Mouse (Mus musculus) monocyte, adult 5-6 weeks (primary cell): ENCODE data around the gene Phgdh. TPM values are rescaled to one million over a fixed set of nuclear protein-coding genes. Genes with fewer than 3 reads are reported as not detected.

Experiments
- ATAC-seq: fragments of 153-309, 156-312 bp; replicated peaks from 2 replicates; pipeline ENCODE4 v1.8.0; 2017; ENCODE audit warnings: mild to moderate bottlenecking; ENCODE audit not compliant: low TSS enrichment, insufficient number of reproducible peaks, severe bottlenecking, poor library complexity, low FRiP score
- total RNA-seq: library from RNA; stranded (forward); fragments of 200-1000, 200-491, 200-594 nt; gene quantifications from 3 replicates; pipeline ENCODE4 v1.2.3, GENCODE M21; 2017

The Phgdh gene
- total RNA-seq, 1 experiment from 2014 or later: 9.0 TPM

DNA sequence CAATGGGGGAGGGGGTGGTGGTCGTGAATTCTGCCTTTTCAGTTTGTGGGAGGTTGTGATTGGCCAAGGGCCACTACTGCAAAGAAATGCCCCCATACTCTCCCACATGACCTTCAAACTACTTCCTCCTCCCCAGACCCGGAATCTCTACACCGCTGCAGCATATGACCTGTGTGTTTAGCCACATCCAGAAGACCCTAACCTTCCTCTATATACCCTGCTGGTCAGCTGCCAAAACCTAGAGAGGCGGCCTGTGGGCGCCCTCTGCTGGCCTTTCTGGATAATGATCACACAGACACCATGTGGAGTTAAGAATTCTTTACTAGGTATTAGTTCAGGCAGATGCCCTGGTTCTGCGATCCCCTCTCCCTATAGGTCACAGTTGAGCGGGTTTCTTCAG lies 26.9 kb downstream of the Phgdh start:
- no peak for ATAC-seq

DNA sequence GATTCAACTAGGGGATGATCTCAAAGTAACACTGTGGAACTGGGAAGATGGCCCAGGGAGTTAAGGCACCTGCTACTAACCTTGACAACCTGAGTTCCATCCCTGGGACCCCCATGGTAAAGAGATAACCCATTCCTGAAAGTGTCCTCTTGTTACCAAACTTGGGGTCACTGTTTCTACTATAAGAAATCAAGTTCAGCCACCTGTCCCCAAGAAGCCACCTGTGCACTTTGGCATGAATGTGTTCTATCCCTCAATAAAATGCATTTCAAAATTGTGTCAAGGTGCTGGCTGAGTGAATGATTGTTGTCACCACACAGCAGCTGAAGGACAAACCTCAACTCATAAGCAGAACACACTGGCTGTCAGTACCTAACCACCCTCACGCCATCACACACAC lies 29.3 kb downstream of the Phgdh start:
- ATAC-seq: no peak

DNA sequence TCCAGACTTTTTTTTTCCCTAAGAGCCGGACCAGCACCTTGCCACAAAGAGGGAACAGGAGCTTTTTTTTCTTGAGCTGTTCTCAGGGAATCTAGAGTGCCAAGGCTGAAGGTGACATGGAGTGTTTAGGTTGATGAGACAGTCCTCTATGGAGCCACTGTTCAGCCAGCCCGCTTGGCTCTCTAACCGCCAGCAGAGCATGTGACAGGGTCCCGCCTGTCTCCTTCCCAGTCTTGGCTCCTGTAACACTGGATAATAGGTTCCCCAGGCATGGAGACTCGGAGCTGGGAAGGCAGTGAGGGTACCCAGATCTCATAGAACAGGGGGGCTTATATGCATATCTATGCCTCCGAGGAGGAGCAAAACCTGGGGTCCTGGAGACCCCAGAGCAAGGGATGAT lies 31.2 kb downstream of the Phgdh start:
- no peak for ATAC-seq

DNA sequence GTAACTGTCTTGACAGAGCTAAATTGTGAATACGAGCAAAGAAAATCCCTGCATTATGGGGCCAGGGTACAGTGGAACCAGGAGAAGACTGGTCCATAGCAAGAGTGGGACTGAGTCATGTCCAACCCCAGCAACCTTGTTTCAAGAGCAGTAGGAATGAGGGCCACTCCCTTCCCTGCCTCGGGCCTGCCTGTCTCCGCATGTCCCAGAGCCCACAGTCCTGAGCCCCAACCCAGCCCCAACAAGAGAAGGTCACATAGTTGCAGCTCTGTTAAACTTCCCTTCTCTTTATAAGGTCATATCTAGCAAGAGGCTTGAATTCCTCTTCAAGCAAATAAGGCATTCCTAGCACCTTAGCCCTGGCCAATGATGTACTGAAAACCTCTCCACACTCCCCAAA lies 38.0 kb downstream of the Phgdh start:
- no peak for ATAC-seq

DNA sequence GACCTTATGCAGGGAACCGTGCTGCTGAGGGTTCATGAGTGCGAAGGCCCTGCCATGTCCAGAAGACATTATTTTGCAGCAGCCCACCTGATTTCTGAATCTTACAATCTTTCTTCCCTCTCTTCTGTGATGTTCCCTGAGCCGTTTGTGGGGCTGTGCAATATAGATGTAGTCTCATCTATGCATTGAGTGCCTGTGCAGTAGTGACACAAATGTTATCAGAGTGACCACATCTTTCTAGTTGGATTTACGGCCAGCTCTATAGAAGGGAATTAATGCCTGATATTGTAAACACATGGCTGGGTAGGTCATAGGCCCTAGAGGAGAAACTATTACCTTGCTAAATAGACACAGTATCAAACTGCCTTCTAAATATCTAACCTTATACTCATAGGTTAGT lies 39.5 kb downstream of the Phgdh start:
- no peak for ATAC-seq

DNA sequence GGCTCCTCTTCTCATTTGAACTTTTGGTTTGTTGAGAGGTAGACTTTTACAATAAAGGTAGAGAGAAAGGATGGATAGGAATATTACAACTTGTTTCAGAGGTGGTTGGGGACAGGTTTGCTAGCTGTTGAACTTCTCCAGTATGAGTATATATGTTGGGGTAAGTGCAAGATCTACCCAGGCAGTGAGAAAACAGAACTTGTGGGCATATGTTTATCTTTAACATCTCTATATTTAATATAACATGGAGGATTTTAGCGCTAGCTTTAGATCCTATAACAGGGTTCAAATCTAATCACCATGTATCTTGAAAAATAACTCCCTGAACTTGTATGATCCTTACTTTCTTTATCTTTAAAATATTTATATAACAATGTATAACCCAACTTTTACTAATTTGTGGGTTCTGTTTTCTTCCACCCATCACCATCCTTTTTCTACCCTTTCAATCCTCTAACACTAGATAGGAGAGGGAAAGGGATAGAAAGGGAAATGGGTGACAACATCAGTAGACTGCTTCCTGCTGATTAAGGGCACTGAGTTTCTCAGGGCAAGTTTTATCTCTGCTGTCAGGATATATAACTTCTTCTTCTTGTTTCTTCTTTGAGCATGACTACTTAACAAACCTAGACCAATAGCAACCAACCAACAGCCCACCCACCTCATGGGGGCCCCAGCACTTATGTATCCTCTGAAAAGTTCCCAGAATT lies 40.2 kb downstream of the Phgdh start:
- ATAC-seq: no peak

DNA sequence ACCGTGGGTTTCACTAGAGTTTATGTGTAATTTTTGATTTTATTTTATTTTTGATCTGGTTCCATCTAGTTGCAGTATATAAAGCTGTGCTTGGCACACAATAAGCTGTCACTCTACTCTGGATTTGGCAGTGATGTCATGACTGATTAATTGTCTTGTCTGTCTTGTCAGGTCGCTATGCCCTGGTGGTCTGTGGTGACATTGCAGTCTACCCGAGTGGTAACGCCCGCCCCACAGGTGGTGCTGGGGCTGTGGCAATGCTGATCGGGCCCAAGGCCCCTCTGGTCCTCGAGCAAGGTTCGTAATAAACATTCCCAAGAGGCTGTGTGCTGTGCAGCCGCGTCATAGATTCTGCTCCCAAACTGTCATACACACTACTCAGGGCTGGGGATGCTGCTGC lies 43.8 kb downstream of the Phgdh start:
- no peak for ATAC-seq

DNA sequence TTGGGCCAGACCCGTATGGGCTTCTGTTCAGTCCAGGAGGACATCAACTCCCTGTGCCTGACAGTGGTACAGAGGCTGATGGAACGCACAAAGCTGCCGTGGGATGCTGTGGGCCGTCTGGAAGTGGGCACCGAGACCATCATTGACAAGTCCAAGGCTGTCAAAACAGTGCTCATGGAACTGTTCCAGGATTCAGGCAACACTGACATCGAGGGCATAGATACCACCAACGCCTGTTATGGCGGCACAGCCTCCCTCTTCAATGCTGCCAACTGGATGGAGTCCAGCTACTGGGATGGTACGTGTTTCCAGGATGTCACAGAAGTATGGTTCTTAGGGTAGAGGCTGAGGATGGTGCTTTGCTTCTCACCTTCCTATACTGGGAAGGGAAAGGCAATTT lies 48.7 kb downstream of the Phgdh start:
- no peak for ATAC-seq

DNA sequence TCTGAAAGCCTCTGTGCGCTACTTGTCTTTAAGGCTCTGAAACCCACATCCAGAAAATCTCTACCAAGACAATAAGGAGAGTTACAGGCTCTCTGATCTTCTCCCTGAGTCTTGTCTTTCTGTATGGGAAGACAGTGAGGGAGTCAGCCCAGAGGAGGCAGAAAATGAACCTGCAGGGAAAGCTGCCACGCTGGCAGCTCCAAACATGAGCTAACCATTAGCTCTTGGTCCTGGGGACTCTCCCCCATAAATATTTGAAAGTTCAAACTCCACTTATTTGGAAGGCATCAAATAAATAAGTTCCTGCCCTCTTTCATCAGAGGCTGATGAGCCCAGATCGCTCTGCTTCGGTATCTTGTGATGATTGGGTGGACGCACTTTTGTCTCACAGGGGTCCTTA lies 56.6 kb downstream of the Phgdh start:
- ATAC-seq: no peak

DNA sequence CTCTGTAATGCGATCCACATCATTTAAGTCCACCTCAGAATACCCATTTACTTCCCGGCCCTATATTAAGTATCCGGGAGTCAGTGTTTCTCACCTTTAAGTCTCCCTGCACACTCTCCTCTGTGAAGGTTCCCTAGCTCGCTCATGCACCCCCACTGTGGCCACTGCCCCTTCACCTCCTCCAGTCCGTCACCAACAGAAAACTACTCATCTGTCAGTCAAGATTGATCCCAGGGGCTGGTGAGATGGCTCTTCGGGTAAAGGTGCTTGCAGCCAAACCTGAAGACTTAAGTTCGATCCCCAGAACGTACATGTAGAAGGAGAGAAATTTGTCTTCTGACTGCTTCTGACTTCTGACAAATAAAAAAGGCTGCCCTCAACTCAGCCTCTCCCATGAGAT lies 57.4 kb downstream of the Phgdh start:
- ATAC-seq: no peak

DNA sequence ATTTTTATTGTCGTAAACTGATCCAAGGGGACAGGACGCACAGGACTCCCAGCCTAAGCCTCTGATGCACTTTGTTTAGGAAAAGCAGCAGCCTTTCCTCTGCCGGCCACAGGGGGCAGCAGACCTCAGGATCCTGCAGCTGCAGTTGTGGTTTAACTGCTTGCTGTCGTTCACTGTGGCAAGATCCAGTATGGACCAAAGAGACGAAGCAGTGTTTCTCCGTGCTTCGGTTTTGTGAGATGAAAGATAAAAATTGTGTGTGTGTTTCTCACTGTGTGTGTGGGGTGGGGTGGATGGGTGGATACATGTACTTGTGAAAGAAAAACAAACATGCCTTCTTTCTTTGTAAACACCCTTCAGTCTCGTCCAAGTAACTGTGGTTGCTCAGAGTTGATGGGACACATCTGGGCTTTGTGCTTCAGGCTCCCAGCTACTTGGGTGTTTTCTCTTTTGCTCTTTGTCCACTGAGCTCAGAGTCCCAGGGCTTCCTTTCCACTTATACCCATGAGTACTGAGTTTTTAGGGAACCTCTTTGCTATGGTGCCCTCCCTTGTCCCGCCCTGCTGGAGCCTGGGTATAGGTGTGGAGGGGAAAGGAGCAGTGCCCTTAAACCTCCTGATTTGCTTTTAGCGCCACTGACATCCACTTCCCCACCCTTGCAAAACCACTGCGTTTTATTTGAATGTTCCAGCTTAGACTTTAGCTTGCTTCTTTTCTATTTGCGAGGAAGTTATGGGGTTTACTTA lies 58.7 kb downstream of the Phgdh start:
- peak; percentile 71; the same call in 1 of the 2 replicates for ATAC-seq

DNA sequence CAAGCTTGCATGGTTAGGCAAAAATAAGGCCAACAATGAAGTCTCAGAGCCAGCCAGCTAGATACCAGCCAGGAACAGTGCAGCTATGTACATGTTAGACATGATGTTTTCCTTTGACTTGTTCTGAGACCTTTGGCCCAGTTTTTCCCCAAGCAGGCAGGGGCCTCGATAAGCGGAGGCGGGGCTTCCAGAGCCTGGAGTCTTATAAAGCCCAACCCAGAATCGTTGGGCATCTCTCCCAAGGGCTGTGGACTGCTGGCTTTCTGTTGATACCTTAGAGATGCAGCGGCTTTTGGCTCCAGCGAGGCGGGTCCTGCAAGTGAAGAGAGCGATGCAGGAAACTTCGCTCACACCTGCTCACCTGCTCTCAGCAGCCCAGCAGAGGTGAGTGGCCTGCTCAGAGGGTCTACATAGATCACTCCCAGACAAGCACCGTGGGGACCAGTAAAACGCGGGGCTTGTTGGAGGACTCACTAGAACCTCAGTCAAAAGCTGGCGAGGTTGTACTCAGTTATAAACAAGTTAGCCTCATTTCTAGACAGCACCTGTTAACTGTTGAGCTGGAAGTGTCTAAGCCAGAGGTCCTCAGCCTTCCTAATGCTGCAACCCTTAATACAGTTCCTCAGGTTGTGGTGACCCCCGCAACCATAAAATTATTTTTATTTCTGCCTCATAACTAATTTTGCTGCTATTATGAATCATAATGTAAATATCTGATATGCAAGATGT lies 59.4 kb downstream of the Phgdh start, which contains the start of gene Hmgcs2:
Gene Hmgcs2, plus strand, starts transcription at position 232 of the 729 bp plus-strand sequence.
- ATAC-seq: no peak

DNA sequence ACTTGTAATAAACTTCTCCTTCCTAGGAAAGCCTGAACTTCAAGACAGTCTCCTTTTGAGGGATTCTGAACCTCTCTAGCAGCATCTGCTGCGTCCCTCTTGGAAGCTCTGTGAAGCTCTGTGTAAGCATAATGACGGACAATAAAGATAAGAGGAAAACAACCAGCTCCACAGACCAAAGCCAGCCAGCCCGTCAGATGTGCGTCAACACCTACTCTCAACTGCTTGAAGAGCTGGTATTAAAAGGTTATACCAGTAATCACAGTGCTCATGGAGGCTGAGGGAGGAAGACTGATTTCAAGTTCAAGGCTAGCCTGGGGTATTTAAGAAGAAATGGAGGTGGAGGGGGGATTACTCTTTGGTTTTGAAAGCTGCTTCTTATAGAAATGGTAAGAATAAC lies 60.1 kb downstream of the Phgdh start:
- ATAC-seq: no peak

DNA sequence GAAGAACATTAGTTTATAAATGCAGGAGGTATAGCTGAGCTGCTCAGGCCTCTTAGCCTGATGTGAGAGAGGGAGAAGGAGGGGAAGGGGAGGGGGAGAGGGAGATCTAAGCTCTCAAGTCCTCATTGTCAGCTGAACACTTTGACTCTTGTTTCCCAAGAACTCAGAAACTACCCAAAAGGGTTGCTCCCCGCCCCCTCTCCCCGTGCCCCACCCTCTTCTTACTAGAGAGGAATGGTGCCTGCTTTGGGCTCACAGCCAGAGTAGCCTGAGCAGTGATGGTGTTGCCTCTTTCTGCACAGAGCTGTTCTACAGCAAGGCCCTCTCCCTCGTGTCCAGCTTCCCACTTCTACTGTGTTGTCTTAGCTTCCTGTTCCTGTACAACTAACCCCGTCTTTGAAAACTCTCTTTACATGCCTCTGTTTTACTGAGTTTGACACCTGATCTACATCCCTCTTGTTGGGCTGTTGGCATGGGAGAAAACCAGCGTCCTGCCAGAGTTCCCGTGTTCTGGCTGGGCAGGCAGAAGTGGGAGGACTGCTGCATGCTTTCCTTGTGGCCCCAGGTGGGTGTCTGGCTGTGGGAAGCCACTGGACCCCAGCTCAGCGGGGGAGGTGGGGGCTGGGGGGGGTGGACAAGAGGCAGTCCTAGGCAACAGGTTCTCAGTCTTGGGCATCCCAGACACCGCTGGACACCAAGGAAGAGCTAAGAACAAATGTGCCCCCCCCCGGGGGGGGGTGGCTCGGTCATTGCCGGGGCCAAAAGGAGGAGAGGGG lies 66.0 kb downstream of the Phgdh start:
- no peak for ATAC-seq

DNA sequence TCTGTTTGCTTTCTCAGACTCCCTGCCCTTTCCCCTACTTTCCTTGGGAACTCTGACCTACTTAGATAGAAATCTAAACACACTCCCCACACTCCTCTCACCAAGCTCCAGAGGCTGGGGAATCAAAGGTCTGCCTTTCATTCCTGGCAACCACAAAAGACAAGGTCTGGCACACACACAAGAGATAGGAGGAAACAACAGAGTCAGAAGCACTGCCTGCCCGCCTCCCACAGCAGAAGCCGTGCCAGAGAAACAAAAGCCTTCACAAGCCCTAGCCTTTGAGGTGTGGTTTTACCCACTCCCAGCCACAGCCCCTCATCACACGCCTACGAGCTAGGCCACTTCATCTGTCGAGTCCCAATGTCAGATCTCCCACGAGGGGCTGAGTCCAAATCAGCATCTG lies 72.5 kb downstream of the Phgdh start:
- ATAC-seq: no peak
